Mouse (Mus musculus) Patski (cell line): Measurements from ENCODE around the gene Gosr2. TPM values are rescaled to one million over a fixed set of nuclear protein-coding genes. Genes with fewer than 3 reads are reported as not detected.
"Not testable (repeated sequence)": the region's sequence is repeated elsewhere in the genome, so short reads cannot be mapped to it uniquely, and the experiment has no call there.

Experiments used
- ATAC-seq: fragments of 100-300 bp; one replicate; pipeline ENCODE4 v1.8.0; 2021
- CTCF ChIA-PET: fragments of 350-600 bp; sonication (Branson Sonifier 250); formaldehyde crosslinking; loops from one replicate; lab custom pipeline; 2022; ENCODE audit warnings: inconsistent platforms; lab: Charles Lee
- POLR2A ChIA-PET: fragments of 350-600 bp; sonication (Branson Sonifier 250); formaldehyde crosslinking; loops from one replicate; lab custom pipeline; 2022; ENCODE audit warnings: antibody characterized with exemption, inconsistent platforms; lab: Charles Lee
- DNase-seq: peaks from one replicate; pipeline ENCODE4 v3.0.0-alpha.2; 2011; ENCODE audit warnings: low read depth, low spot score
- H3K27me3 ChIP-seq: fragments of 371-371 bp; one replicate; pipeline ENCODE4 v1.5.1; 2021
- CTCF ChIP-seq: fragments of 100-300 bp; IDR thresholded peaks from one replicate; pipeline ENCODE4 v1.5.1; 2021
- in situ Hi-C: fragments of 300-500 bp; cut with MboI; formaldehyde crosslinking; loops from 3 replicates; pipeline ENCODE4 v1.11.1; 2018; ENCODE audit warnings: low pct_unique_long_range_greater_than_20kb, mixed read lengths
- polyA plus RNA-seq: library from polyadenylated mRNA; unstranded; gene quantifications from one replicate; pipeline ENCODE4 v1.2.3, GENCODE M21; 2021

Gosr2 gene
- polyA plus RNA-seq, 1 experiment from 2014 or later: 82.3 TPM

DNA sequence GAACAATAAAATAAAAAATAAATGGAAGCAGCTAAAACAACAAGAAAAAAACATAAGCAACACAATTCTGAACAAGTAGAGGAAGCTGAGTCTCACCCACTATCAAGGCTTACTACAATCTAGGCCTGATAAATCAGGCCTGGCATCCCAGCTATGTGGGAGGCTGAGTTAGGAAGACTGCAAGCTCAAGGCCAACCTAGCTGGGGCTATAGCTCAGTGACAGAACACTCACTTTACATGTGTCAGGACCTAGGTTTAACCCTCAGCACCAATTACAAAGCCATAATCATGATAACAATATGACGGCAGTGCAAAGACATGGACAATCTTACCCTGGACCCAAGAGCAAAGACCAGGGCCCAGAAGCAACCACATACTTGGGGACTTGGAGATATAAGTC is 6.7 kb downstream of the Gosr2 start:
- ATAC-seq (no peak), DNase-seq (no peak)
- in situ Hi-C loops: loop anchor here (10.0 kb wide), 1 partner anchor 426 kb away; the partner anchor contains the start of gene Map3k14
- TF ChIP-seq CTCF: no peak
- no peaks in the 10 kb centered on the region for H3K27me3 ChIP-seq
- CTCF ChIA-PET: interaction anchor here (1.0 kb wide), 1 partner anchor 9 kb away, joined by 3 read pairs; no protein-coding TSS in a partner anchor
- POLR2A ChIA-PET: no interaction called here

DNA sequence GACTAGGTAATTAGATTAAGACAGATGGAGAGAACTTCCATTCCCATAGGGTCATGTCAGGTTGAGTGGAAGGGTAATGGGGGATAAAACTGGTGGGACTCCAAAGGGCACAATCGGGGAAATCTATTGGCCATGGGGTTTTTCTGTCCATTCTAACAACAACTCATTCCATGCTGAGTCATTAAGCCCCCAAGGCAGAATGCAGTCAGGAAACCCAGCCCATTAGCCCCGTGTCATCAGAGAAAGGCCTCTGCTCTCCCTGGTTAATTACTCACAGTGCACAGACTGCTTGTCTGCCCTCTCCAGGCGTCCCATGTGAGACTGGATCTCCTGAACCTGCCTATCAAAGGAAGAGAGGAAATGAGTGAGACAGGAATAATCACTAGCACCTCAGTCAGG is 8.7 kb downstream of the Gosr2 start:
- POLR2A ChIA-PET: no interaction called here

DNA sequence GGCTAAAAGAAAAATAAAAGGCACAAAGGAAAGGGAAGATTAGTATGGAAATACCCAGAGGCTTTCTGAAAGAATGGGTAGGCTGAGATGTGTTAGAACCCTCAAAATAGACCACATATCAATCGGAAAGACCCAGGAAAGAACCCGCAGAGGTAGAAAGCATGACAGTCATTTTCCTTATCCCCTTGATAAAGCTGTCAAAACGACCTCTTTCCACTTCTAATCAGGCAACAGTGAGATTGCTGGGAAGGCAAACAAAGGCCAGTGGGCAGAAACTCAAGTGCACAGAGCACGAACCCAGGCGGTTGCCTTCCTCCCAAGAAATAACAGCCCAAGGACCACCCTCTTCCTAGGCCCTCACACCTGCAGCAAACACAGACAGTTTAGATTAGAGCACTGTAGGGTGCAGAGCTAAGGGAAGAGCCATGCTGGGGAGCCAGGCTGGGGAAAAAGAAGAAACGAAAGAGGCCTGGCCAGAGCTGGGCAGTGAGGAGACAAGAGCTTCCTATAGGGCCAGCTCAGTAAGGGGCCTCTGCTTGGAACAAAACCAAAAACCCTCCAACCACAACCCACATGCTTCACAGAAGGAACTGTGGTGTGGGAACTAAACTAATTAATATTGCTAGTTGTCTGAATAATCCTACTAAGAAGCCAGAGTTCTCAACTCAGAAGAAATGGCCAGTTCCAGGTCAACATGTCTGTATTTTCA is 9.3 kb downstream of the Gosr2 start:
- DNase-seq (peak; percentile 83), ATAC-seq (peak; percentile 41)
- no peaks in the 10 kb centered on the region for H3K27me3 ChIP-seq
- ChIA-PET POLR2A (no interaction called here), CTCF (interaction anchor here (1.0 to 1.3 kb wide), 2 partner anchors 10 to 12 kb away, joined by 3 to 5 read pairs; no protein-coding TSS in a partner anchor)
- TF ChIP-seq CTCF: no peak
- in situ Hi-C loops: loop anchor here (10.0 kb wide), 1 partner anchor 334 kb away; no protein-coding TSS in a partner anchor

More for the DNA sequence above, 8.7 kb downstream of the Gosr2 start:
- DNase-seq (peak; percentile 89), ATAC-seq (peak; percentile 75)
- TF ChIP-seq CTCF: no peak
- no peaks in the 10 kb centered on the region for H3K27me3 ChIP-seq
- in situ Hi-C loops: loop anchor here (10.0 kb wide), 1 partner anchor 334 kb away; no protein-coding TSS in a partner anchor
- CTCF ChIA-PET: interaction anchor here (1.0 to 1.3 kb wide), 2 partner anchors 11 to 12 kb away, joined by 3 to 5 read pairs; no protein-coding TSS in a partner anchor

DNA sequence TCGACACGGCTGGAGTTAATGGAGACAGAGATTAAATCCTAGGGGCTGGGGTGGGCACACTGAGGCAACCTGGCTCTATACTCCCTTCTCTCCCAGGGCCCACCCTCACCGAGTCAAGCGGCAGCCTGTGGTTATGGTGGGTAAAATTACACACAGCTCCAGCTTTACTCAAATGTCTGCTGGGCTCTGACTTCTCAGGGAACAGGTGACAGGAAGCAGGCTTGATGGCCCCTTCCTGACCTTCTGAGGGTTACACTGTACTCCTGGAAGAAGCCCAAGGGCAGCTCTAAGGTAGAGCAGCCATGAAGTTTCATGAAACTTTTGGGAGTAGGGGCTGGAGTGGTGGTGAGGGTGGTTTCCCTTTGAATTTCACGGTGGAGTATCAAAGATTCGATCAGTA is 11.0 kb downstream of the Gosr2 start:
- ChIA-PET POLR2A (no interaction called here), CTCF (interaction anchor here (0.9 to 1.4 kb wide), 3 partner anchors 9 to 28 kb away, joined by 3 to 5 read pairs (median 3); partner anchors contain the start of gene Gosr2)
- in situ Hi-C loops: loop anchor here (10.0 kb wide), 1 partner anchor 332 kb away; no protein-coding TSS in a partner anchor
- ATAC-seq (no peak), DNase-seq (no peak)
- TF ChIP-seq CTCF: no peak
- H3K27me3 ChIP-seq: no peaks in the 10 kb centered on the region

DNA sequence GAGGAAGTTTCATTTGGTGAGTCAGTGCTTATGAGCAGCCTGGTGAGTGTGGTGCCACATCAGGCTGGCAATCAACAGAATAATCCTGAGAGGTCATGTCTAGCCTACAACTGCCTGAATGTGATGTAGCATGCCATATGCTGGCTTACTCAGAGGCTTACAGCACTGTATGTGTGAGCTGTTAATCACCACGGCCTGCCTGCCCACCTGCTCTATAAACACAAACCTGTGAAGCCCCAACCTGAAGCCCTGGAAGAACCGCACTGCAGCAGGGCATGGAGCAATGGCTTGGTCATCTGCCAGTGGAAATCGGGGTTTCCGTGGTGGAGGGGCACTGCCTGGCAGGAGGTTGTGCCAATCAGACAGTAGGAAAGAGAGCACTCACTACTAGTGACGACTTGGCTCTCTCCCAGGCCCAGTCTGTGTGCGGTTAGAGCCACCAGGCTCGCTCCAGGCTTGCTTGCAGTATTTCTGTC is 12.4 kb downstream of the Gosr2 start:
- no peak for TF ChIP-seq CTCF
- in situ Hi-C loops: loop anchor here (10.0 kb wide), 1 partner anchor 330 kb away; no protein-coding TSS in a partner anchor
- no peaks in the 10 kb centered on the region for H3K27me3 ChIP-seq
- DNase-seq (no peak), ATAC-seq (peak; percentile 58)
- POLR2A ChIA-PET: no interaction called here
- CTCF ChIA-PET: no interaction called here

DNA sequence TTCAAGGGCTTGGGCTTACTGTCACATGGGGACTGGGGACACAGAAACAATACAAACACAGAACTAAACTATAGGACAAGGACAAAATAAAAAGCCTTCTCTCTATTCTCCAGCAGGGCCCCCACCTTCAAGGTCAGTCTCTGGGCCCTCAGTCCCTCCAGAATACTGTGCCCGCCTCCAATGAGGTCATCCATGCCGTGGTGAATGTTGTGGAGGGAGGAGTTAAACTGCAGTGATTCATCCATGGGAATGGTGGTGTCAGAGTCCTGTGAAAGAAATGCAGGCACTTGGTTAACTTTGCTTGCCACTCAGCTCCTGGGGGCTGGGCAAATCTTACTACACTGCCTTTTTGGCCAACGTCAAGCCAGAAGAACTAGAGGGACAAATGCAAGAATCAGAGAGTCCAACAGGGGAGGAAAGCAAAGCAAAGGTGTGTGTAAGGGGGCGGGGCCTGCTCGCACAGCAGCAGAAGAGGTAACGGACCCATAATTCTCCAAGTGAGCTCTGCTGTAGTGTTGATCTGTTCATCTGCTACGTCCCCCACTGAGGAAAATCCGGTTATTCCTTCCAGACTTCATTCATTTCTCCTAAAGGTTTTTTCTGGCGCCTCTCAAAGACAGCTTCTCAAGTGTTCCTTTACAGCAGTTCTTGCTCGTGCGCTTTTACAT is 13.9 kb downstream of the Gosr2 start:
- DNase-seq (no peak), ATAC-seq (peak; percentile 52)
- POLR2A ChIA-PET: no interaction called here
- TF ChIP-seq CTCF: no peak
- H3K27me3 ChIP-seq: no peaks in the 10 kb centered on the region
- CTCF ChIA-PET: no interaction called here
- in situ Hi-C loops: loop anchor here (10.0 kb wide), 1 partner anchor 329 kb away; no protein-coding TSS in a partner anchor

DNA sequence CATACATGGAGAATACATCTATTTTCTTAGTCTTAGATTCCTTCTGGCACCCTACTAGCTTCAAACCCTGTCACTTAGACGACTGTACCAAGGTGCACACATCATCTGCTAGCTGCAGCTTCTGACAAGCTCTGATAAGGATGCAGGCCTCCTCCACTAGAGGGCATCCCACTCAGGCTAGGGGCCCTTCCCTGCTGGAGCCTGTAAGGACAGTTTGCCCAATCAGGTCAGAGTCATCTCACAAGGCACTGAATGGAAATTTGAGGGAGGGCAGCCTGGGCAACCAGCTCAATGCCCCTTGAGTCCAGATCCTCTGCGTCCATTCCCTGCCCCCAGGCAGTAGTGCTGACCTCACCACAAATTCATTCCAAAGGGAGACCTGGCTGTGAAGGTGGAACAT is 20.7 kb downstream of the Gosr2 start:
- ATAC-seq, POLR2A ChIA-PET, H3K27me3 ChIP-seq, DNase-seq: not testable (repeated sequence)
- in situ Hi-C loops: loop anchor here (5.0 kb wide), 1 partner anchor 75 kb away; no protein-coding TSS in a partner anchor
- TF ChIP-seq CTCF: peak; percentile 61
- CTCF ChIA-PET: interaction anchor here (1.1 to 3.0 kb wide), 6 partner anchors 11 to 85 kb away, joined by 3 to 9 read pairs (median 6); partner anchors contain the start of gene Gosr2

DNA sequence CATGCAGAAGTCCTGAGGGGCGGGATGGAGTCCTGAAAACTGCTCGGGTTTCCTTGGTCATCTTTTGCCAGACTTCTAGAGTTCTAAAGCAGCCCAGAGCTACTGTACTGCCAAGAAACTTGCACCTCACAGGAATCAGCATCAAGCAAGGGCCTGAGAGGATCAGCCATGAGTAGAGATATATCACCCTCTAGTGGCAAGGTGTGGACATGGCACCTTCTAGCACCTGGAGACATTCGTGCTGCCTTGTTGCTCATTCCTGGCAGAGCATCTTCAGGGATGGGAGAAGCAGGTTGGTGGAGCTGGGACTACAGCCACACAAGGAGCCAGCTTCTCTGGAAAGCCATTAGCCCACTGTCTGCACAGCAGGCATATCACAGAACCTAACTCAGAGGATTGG is 22.1 kb downstream of the Gosr2 start:
- ChIA-PET POLR2A (no interaction called here), CTCF (interaction anchor here (1.0 to 3.0 kb wide), 6 partner anchors 18 to 86 kb away, joined by 3 to 9 read pairs (median 4); no protein-coding TSS in a partner anchor)
- DNase-seq: no peak
- in situ Hi-C loops: loop anchor here (5.0 kb wide), 1 partner anchor 77 kb away; no protein-coding TSS in a partner anchor
- no peak for ATAC-seq
- no peaks in the 10 kb centered on the region for H3K27me3 ChIP-seq
- peak; percentile 76 for TF ChIP-seq CTCF

DNA sequence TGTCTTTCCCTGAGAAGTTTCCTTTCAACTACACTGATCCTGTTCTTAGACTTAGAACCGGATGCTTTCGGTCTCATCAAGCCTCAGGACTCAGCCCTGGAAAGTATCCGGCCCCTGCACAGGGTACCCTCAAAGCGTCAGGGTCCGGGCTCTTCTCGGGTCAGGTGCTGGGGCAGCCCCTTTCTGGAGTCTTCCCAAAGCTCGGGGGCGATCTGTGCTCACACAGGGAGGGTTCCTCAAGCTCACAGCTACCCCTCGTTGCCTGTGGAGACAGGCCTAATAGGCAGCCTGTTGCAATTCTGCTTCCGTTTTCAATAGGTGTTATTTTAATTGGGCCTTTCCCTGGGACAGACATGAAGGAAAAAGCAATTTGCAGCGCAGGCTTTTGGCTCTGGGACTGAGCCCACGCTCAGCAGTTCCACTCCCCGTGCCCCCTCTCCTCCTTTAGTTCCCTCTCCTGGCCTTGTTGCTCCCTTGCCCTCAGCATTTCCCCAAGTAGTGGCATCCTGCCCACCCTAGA is 30.7 kb downstream of the Gosr2 start:
- in situ Hi-C loops: no loop called here
- TF ChIP-seq CTCF: no peak
- ChIA-PET POLR2A (interaction anchor here (0.8 kb wide), 1 partner anchor 25 kb away, joined by 3 read pairs; no protein-coding TSS in a partner anchor), CTCF (no interaction called here)
- DNase-seq (no peak), ATAC-seq (no peak)
- H3K27me3 ChIP-seq: peaks cover 37% of the 10 kb centered on the region
